Mouse (Mus musculus) splenic B cell, adult 2 months (primary cell): ENCODE measurements around the gene Ccdc28b.

Experiments used
- DNase-seq: peaks from one replicate; pipeline ENCODE4 v3.0.0-alpha.2; 2011; ENCODE audit warnings: low read depth, low spot score
- H3K27me3 ChIP-seq: 2 replicates; pipeline ENCODE4 v1.6.1; 2012; ENCODE audit warnings: mild to moderate bottlenecking, low read length, moderate library complexity, mixed read lengths; ENCODE audit not compliant: control insufficient read depth, poor library complexity, insufficient read depth, severe bottlenecking
- H3K36me3 ChIP-seq: 2 replicates; pipeline ENCODE4 v1.6.1; 2012; ENCODE audit warnings: mild to moderate bottlenecking, low read length, moderate library complexity, mixed read lengths; ENCODE audit not compliant: control insufficient read depth, poor library complexity, insufficient read depth, severe bottlenecking

Ccdc28b gene

GRCm38 (mm10) chr4:129623681-129624091 is at the start of gene Ccdc28b:
Ccdc28b (minus strand) TSS chr4:129623947.
- DNase-seq, result peak; percentile 30
- H3K27me3 ChIP-seq, result no peaks in the 10 kb centered on the region

GRCm38 (mm10) chr4:129672878-129673449 is 49.2 kb upstream of the Ccdc28b start:
- no peaks in the 10 kb centered on the region for H3K27me3 ChIP-seq
- no peak for DNase-seq
- H3K36me3 ChIP-seq, result peaks cover 2% of the 10 kb centered on the region; the same call in 1 of the 2 replicates

More at GRCm38 (mm10) chr4:129623681-129624091, at the start of gene Ccdc28b:
- peaks cover 2% of the 10 kb centered on the region; the same call in 1 of the 2 replicates for H3K36me3 ChIP-seq

- DNase-seq, result peak; percentile 85
- H3K27me3 ChIP-seq, result no peaks in the 10 kb centered on the region
- peaks cover 2% of the 10 kb centered on the region; the same call in 1 of the 2 replicates for H3K36me3 ChIP-seq
Measured at GRCm38 (mm10) chr4:129672083-129672877, 48.5 kb upstream of the Ccdc28b start, which contains the start of gene Kpna6. Kpna6 (minus strand) TSS chr4:129672767.

GRCm38 (mm10) chr4:129671491-129672082 is 47.8 kb upstream of the Ccdc28b start:
- no peaks in the 10 kb centered on the region for H3K27me3 ChIP-seq
- peaks cover 2% of the 10 kb centered on the region; the same call in 1 of the 2 replicates for H3K36me3 ChIP-seq
- DNase-seq, result peak; percentile 62

GRCm38 (mm10) chr4:129662255-129662813 is 38.6 kb upstream of the Ccdc28b start:
- peaks cover 2% of the 10 kb centered on the region for H3K36me3 ChIP-seq
- no peaks in the 10 kb centered on the region for H3K27me3 ChIP-seq
- DNase-seq, result no peak

- no peak for DNase-seq
- Histone ChIP-seq H3K27me3 (no peaks in the 10 kb centered on the region), H3K36me3 (peaks cover 5% of the 10 kb centered on the region)
Measured at GRCm38 (mm10) chr4:129661584-129661983, 37.8 kb upstream of the Ccdc28b start.

GRCm38 (mm10) chr4:129654770-129655169 is 31.0 kb upstream of the Ccdc28b start:
- DNase-seq, result no peak
- Histone ChIP-seq H3K36me3 (peaks cover 27% of the 10 kb centered on the region), H3K27me3 (no peaks in the 10 kb centered on the region)

- DNase-seq, result no peak
- no peaks in the 10 kb centered on the region for H3K27me3 ChIP-seq
- H3K36me3 ChIP-seq, result peaks cover 13% of the 10 kb centered on the region
Measured at GRCm38 (mm10) chr4:129650359-129650758, 26.6 kb upstream of the Ccdc28b start.

GRCm38 (mm10) chr4:129648656-129649055 is 24.9 kb upstream of the Ccdc28b start:
- no peaks in the 10 kb centered on the region for H3K27me3 ChIP-seq
- DNase-seq, result no peak
- H3K36me3 ChIP-seq, result peaks cover 7% of the 10 kb centered on the region

- H3K36me3 ChIP-seq, result no peaks in the 10 kb centered on the region; the same call in 1 of the 2 replicates
- no peaks in the 10 kb centered on the region for H3K27me3 ChIP-seq
- DNase-seq, result no peak
Measured at GRCm38 (mm10) chr4:129645204-129645603, 21.5 kb upstream of the Ccdc28b start.

GRCm38 (mm10) chr4:129641756-129642155 is 18.0 kb upstream of the Ccdc28b start:
- peaks cover 4% of the 10 kb centered on the region; the same call in 1 of the 2 replicates for H3K36me3 ChIP-seq
- H3K27me3 ChIP-seq, result no peaks in the 10 kb centered on the region
- DNase-seq, result no peak

- H3K27me3 ChIP-seq, result no peaks in the 10 kb centered on the region
- peak; percentile 93 for DNase-seq
- H3K36me3 ChIP-seq, result peaks cover 5% of the 10 kb centered on the region; the same call in 1 of the 2 replicates
Measured at GRCm38 (mm10) chr4:129640638-129641467, 17.1 kb upstream of the Ccdc28b start, which contains the start of gene Txlna. Txlna (minus strand) TSS chr4:129641065.

- H3K36me3 ChIP-seq, result peaks cover 5% of the 10 kb centered on the region; the same call in 1 of the 2 replicates
- no peak for DNase-seq
Measured at GRCm38 (mm10) chr4:129640101-129640637, 16.4 kb upstream of the Ccdc28b start.

GRCm38 (mm10) chr4:129639221-129639620 is 15.5 kb upstream of the Ccdc28b start:
- DNase-seq, result no peak
- Histone ChIP-seq H3K36me3 (peaks cover 8% of the 10 kb centered on the region), H3K27me3 (no peaks in the 10 kb centered on the region)

More at GRCm38 (mm10) chr4:129640101-129640637, 16.4 kb upstream of the Ccdc28b start:
- no peaks in the 10 kb centered on the region for H3K27me3 ChIP-seq
